Mouse (Mus musculus) limb, embryonic 15.5 days (tissue): Measurements from ENCODE around the gene Peg3. TPM values are rescaled to one million over a fixed set of nuclear protein-coding genes. Genes with fewer than 3 reads are reported as not detected.
"Not testable (repeated sequence)": the region's sequence is repeated elsewhere in the genome, so short reads cannot be mapped to it uniquely, and the experiment has no call there.

Source experiments
- ATAC-seq: fragments of 200-750 bp; cut with Nextera tagmentation; 2 replicates; pipeline ENCODE4 v1.8.0; 2017; ENCODE audit warnings: low read depth, moderate TSS enrichment; ENCODE audit not compliant: insufficient number of reproducible peaks, low FRiP score, low TSS enrichment
- H3K27ac ChIP-seq: fragments of 300-500 bp; sonication (generic); 2 replicates; pipeline ENCODE4 v1.5.1; 2015; ENCODE audit warnings: moderate library complexity, mild to moderate bottlenecking, inconsistent platforms
- H3K27me3 ChIP-seq: fragments of 300-500 bp; sonication (generic); 2 replicates; pipeline ENCODE4 v1.6.1; 2015; ENCODE audit warnings: inconsistent platforms
- H3K36me3 ChIP-seq: fragments of 300-500 bp; sonication (generic); 2 replicates; pipeline ENCODE4 v1.6.1; 2015; ENCODE audit warnings: inconsistent platforms
- H3K4me1 ChIP-seq: fragments of 300-500 bp; sonication (generic); 2 replicates; pipeline ENCODE4 v1.6.1; 2015; ENCODE audit warnings: inconsistent platforms
- H3K4me2 ChIP-seq: fragments of 300-500 bp; sonication (generic); 2 replicates; pipeline ENCODE4 v1.6.1; 2015; ENCODE audit warnings: mild to moderate bottlenecking, inconsistent platforms
- H3K4me3 ChIP-seq: fragments of 300-500 bp; sonication (generic); 2 replicates; pipeline ENCODE4 v1.5.1; 2015; ENCODE audit warnings: mild to moderate bottlenecking, inconsistent platforms
- H3K9ac ChIP-seq: fragments of 300-500 bp; sonication (generic); 2 replicates; pipeline ENCODE4 v1.6.1; 2015; ENCODE audit warnings: inconsistent platforms
- H3K9me3 ChIP-seq: fragments of 300-500 bp; sonication (generic); 2 replicates; pipeline ENCODE4 v1.6.1; 2016; ENCODE audit warnings: inconsistent platforms
- WGBS: fragments of 180-500 bp; shearing (Covaris S2); methylation state at CpG from one replicate; pipeline ENCODE4 v1.1.7; 2015; 5-methylcytosine and 5-hydroxymethylcytosine counted together
- polyA plus RNA-seq: library from polyadenylated mRNA; unstranded; fragments of >200 nt; fragmentation: Nextera tagmentation; extraction: Ambion mirVana; gene quantifications from 2 replicates; pipeline ENCODE4 v1.2.1, GENCODE M21; 2015

Peg3 gene
- polyA plus RNA-seq = 213 and 261 TPM in 2 replicates

GRCm38 (mm10) chr7:6730241-6730640 lies at the start of gene Peg3, which contains the start of gene Usp29:
Gene Peg3 (minus strand): TSS chr7:6730431.
Gene Usp29 (plus strand): TSS chr7:6730578.
- Histone ChIP-seq H3K9ac (peak within 1 kb of the TSS; percentile 50), H3K36me3 (peaks cover 12% of the 10 kb centered on the region), H3K4me3 (peak within 1 kb of the TSS; percentile 61), H3K27me3 (no peaks in the 10 kb centered on the region), H3K4me2 (peak within 1 kb of the TSS; percentile 43), H3K4me1 (peaks cover 7% of the 10 kb centered on the region; the same call in 1 of the 2 replicates), H3K9me3 (peaks cover 18% of the 10 kb centered on the region), H3K27ac (peak within 1 kb of the TSS; percentile 89)
- WGBS = 58% methylated on average over 24 of the region's 24 CpGs
- ATAC-seq = peak; percentile 70

DNA sequence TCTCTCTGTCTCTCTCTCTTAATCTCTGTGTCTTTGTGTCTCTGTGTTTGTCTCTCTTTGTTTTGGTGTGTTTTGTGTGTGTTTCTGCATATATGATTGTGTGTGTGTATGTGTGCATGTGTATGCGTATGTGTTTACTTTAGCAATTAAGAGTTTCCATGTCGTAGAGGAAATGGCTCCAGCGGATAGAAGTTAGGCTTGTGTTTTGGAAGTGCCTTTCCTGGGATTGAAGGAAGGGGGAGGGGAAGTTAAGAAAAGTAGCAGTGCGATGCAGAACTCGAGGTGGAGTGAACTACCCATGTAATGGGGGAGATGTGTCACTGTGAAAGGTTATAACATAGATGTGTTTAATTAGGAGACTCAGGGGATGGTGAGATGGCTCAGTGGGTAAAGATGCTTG lies 48.9 kb upstream of the Peg3 start:
- no peaks in the 10 kb centered on the region for H3K9me3 ChIP-seq
- WGBS = 76% methylated on average over 5 of the region's 5 CpGs
- no peak overlapping the region for H3K4me3 ChIP-seq
- no peaks in the 10 kb centered on the region for H3K27me3 ChIP-seq
- H3K4me2 ChIP-seq = no peak overlapping the region
- no peaks in the 10 kb centered on the region for H3K36me3 ChIP-seq
- no peak overlapping the region for H3K9ac ChIP-seq
- ATAC-seq = no peak
- peaks cover 60% of the 10 kb centered on the region for H3K4me1 ChIP-seq
- H3K27ac ChIP-seq = no peak overlapping the region

DNA sequence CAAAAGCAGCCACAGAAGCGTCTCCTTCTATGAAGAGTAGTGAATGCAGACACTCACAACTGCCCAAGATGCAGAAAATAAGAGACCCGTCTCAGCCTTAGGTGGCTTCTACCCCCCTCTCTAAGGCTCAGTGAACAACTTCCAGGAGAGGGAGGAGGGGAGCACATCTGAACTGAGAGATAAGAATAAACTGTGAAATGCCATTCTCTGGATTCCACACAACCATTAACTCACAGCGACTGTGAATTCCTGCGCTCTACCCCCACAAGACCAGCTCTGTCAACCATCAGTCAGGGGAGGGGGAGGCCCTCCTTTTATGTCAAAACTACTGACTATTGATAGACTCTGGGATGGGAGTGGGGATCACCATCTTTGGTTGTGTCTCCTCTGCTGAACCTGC lies 47.5 kb upstream of the Peg3 start:
- no peak overlapping the region for H3K4me3 ChIP-seq
- H3K4me1 ChIP-seq = peaks cover 52% of the 10 kb centered on the region
- H3K9me3 ChIP-seq = no peaks in the 10 kb centered on the region
- WGBS = 24% methylated on average over 4 of the region's 4 CpGs
- H3K4me2 ChIP-seq = no peak overlapping the region
- H3K9ac ChIP-seq = no peak overlapping the region
- peak; percentile 46; the same call in 1 of the 2 replicates for ATAC-seq
- peak overlapping the region; percentile 81 for H3K27ac ChIP-seq
- no peaks in the 10 kb centered on the region for H3K36me3 ChIP-seq
- no peaks in the 10 kb centered on the region for H3K27me3 ChIP-seq

GRCm38 (mm10) chr7:6777107-6777506 lies 46.9 kb upstream of the Peg3 start:
- Histone ChIP-seq H3K27me3 (no peaks in the 10 kb centered on the region), H3K36me3 (no peaks in the 10 kb centered on the region), H3K4me3 (no peak overlapping the region), H3K4me2 (no peak overlapping the region), H3K9me3 (no peaks in the 10 kb centered on the region), H3K27ac (peak overlapping the region; percentile 81), H3K4me1 (peaks cover 46% of the 10 kb centered on the region), H3K9ac (no peak overlapping the region)
- WGBS = 34% methylated on average over 2 of the region's 2 CpGs
- ATAC-seq = peak; percentile 68

- Histone ChIP-seq H3K9ac (no peak overlapping the region), H3K4me2 (no peak overlapping the region), H3K36me3 (no peaks in the 10 kb centered on the region), H3K27ac (peak overlapping the region; percentile 81), H3K27me3 (no peaks in the 10 kb centered on the region), H3K4me1 (peaks cover 40% of the 10 kb centered on the region), H3K4me3 (no peak overlapping the region), H3K9me3 (no peaks in the 10 kb centered on the region)
- WGBS = 65% methylated on average over 10 of the region's 10 CpGs
- no peak for ATAC-seq
These were observed 46.3 kb upstream of the Peg3 start for GRCm38 (mm10) chr7:6776314-6777059.

DNA sequence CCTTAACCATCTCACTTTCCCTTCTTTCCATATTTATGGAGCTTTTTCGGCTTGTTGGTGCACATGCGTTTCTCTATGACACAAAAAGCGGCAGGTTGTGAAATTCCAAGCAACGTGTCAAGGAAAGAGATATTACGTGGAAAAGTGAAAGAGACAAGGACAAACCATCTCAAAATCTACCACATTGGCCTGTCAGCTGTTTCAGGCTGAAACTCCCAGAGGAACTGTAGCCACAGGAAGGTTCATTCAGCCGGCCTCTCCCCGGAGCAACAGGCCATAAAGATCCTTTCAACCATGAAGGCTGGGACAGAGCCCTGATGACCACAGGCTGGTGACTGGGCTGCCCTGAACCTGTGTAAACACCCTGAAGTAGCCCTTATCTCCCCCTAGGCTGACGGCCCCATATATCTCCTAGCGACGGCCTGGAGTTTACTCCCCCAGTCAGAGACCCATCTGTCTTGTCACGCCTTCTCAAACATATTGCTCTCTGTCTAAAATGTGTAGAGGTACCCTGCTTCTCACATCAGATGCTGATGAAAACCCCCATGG lies 43.7 kb upstream of the Peg3 start:
- not testable (repeated sequence) for H3K4me2 ChIP-seq, H3K27ac ChIP-seq, H3K27me3 ChIP-seq, H3K36me3 ChIP-seq, H3K9me3 ChIP-seq, ATAC-seq, H3K4me3 ChIP-seq, H3K9ac ChIP-seq
- WGBS = 62% methylated on average over 11 of the region's 11 CpGs
- H3K4me1 ChIP-seq = peaks cover 44% of the 10 kb centered on the region

DNA sequence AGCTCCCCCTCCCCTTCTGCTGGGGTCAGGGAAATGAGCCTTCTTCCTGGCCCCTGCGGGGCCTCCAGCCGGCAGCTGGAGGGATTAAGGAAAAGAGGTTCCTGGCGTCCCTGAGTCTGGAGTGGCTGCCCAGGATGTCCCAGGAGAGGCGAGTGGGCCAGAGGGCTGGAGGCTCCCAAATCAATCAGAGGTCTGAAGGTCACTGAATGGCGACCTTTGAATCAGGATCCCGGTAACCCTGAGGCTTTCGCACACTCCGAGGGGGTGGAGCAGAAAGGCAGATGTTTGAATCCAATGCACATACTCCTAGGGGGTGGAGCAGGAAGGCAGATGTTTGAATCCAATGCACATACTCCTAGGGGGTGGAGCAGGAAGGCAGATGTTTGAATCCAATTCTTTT lies 40.1 kb upstream of the Peg3 start:
- WGBS = 1% methylated on average over 8 of the region's 8 CpGs
- H3K36me3 ChIP-seq = no peaks in the 10 kb centered on the region
- no peak for ATAC-seq
- peak overlapping the region; percentile 85 for H3K27ac ChIP-seq
- no peaks in the 10 kb centered on the region for H3K9me3 ChIP-seq
- H3K4me1 ChIP-seq = peaks cover 20% of the 10 kb centered on the region
- H3K4me2 ChIP-seq = no peak overlapping the region
- H3K27me3 ChIP-seq = no peaks in the 10 kb centered on the region
- H3K9ac ChIP-seq = no peak overlapping the region
- no peak overlapping the region; the same call in 1 of the 2 replicates for H3K4me3 ChIP-seq

GRCm38 (mm10) chr7:6765240-6765639 lies 35.0 kb upstream of the Peg3 start:
- Histone ChIP-seq H3K27me3 (no peaks in the 10 kb centered on the region), H3K9me3 (no peaks in the 10 kb centered on the region), H3K9ac (no peak overlapping the region), H3K4me2 (no peak overlapping the region), H3K27ac (peak overlapping the region; percentile 51; the same call in 1 of the 2 replicates), H3K4me1 (peaks cover 11% of the 10 kb centered on the region), H3K4me3 (no peak overlapping the region), H3K36me3 (no peaks in the 10 kb centered on the region; the same call in 1 of the 2 replicates)
- ATAC-seq = peak; percentile 82
- WGBS = 28% methylated on average over 5 of the region's 5 CpGs

- no peak overlapping the region for H3K4me3 ChIP-seq
- no peak overlapping the region for H3K27ac ChIP-seq
- no peak overlapping the region for H3K9ac ChIP-seq
- ATAC-seq = no peak
- no peaks in the 10 kb centered on the region for H3K9me3 ChIP-seq
- peaks cover 4% of the 10 kb centered on the region; the same call in 1 of the 2 replicates for H3K4me1 ChIP-seq
- H3K27me3 ChIP-seq = no peaks in the 10 kb centered on the region
- 20% methylated on average over 6 of the region's 6 CpGs for whole genome bisulfite sequencing
- no peaks in the 10 kb centered on the region; the same call in 1 of the 2 replicates for H3K36me3 ChIP-seq
- H3K4me2 ChIP-seq = no peak overlapping the region
These were observed 29.9 kb upstream of the Peg3 start for GRCm38 (mm10) chr7:6760170-6760569.

GRCm38 (mm10) chr7:6759698-6760097 lies 29.5 kb upstream of the Peg3 start:
- peaks cover 3% of the 10 kb centered on the region; the same call in 1 of the 2 replicates for H3K4me1 ChIP-seq
- no peaks in the 10 kb centered on the region for H3K9me3 ChIP-seq
- no peaks in the 10 kb centered on the region for H3K27me3 ChIP-seq
- H3K4me3 ChIP-seq = no peak overlapping the region
- no peak for ATAC-seq
- no peak overlapping the region for H3K4me2 ChIP-seq
- no peak overlapping the region for H3K27ac ChIP-seq
- H3K36me3 ChIP-seq = no peaks in the 10 kb centered on the region; the same call in 1 of the 2 replicates
- no peak overlapping the region for H3K9ac ChIP-seq
- 63% methylated on average over 12 of the region's 12 CpGs for WGBS

- Histone ChIP-seq H3K36me3 (no peaks in the 10 kb centered on the region; the same call in 1 of the 2 replicates), H3K27me3 (no peaks in the 10 kb centered on the region), H3K4me3 (no peak overlapping the region), H3K4me2 (no peak overlapping the region), H3K9me3 (no peaks in the 10 kb centered on the region), H3K9ac (no peak overlapping the region), H3K4me1 (peaks cover 10% of the 10 kb centered on the region), H3K27ac (no peak overlapping the region)
- WGBS = 80% methylated on average over 4 of the region's 4 CpGs
- ATAC-seq = no peak
These were observed 26.6 kb upstream of the Peg3 start for GRCm38 (mm10) chr7:6756777-6757291.

- Histone ChIP-seq H3K36me3 (no peaks in the 10 kb centered on the region), H3K4me3 (no peak overlapping the region), H3K27ac (peak overlapping the region; percentile 65), H3K9ac (no peak overlapping the region), H3K9me3 (no peaks in the 10 kb centered on the region), H3K4me1 (peaks cover 15% of the 10 kb centered on the region), H3K27me3 (no peaks in the 10 kb centered on the region), H3K4me2 (no peak overlapping the region)
- ATAC-seq = peak; percentile 65; the same call in 1 of the 2 replicates
- 20% methylated on average over 4 of the region's 4 CpGs for WGBS
These were observed 23.2 kb upstream of the Peg3 start for GRCm38 (mm10) chr7:6753440-6753839.
